Mouse (Mus musculus) embryonic fibroblast, embryonic 13.5 days (primary cell): ENCODE measurements at regions not wholly inside any gene's neighbourhood (a gene's known extent, or its start where the extent isn't known, plus 50 kb on each side); places are given as distances from the start of the nearest gene placed in this dataset.

Experiments
- CTCF ChIP-seq: IDR thresholded peaks from 2 replicates; pipeline ENCODE4 v1.5.1; 2011; ENCODE audit warnings: mild to moderate bottlenecking, control low read depth, low read length, moderate library complexity, borderline replicate concordance; ENCODE audit not compliant: insufficient read depth
- POLR2A ChIP-seq: IDR thresholded peaks from 2 replicates; pipeline ENCODE4 v1.6.1; 2011; ENCODE audit warnings: low read depth, mild to moderate bottlenecking, control low read depth, low read length, moderate library complexity

- TF ChIP-seq CTCF: no peak
- TF ChIP-seq POLR2A: no peak
Measured at GRCm38 (mm10) chr5:51866002-51866401, 298.5 kb upstream of the Ppargc1a start.
